Mouse (Mus musculus) G1E (cell line): ENCODE measurements around the gene Apol7e. TPM values are rescaled to one million over a fixed set of nuclear protein-coding genes. Genes with fewer than 3 reads are reported as not detected.
"Not testable (repeated sequence)": the region's sequence is repeated elsewhere in the genome, so short reads cannot be mapped to it uniquely, and the experiment has no call there.

Experiments
- ATAC-seq: 2 replicates; pipeline ENCODE4 v1.8.0; 2016; ENCODE audit warnings: mild to moderate bottlenecking; ENCODE audit not compliant: insufficient number of reproducible peaks, poor library complexity, low FRiP score, severe bottlenecking; ENCODE audit errors: extremely low read depth
- DNase-seq: peaks from one replicate; pipeline ENCODE4 v3.0.0; 2012; ENCODE audit warnings: low spot score
- H3K27me3 ChIP-seq: 2 replicates; pipeline ENCODE4 v1.6.1; 2012; ENCODE audit warnings: mild to moderate bottlenecking, low read length, inconsistent platforms; ENCODE audit not compliant: insufficient read depth
- H3K36me3 ChIP-seq: replicated peaks from 2 replicates; pipeline ENCODE3; 2012; ENCODE audit warnings: mild to moderate bottlenecking, inconsistent platforms
- H3K4me1 ChIP-seq: 2 replicates; pipeline ENCODE4 v1.6.1; 2012; ENCODE audit warnings: low read depth, low read length, inconsistent platforms, mixed read lengths; ENCODE audit not compliant: insufficient read depth
- H3K4me3 ChIP-seq: 2 replicates; pipeline ENCODE4 v1.5.1; 2012; ENCODE audit warnings: low read depth, mild to moderate bottlenecking, inconsistent platforms, low read length, moderate library complexity, mixed read lengths
- H3K9me3 ChIP-seq: replicated peaks from 2 replicates; pipeline ENCODE4 v1.6.1; 2012; ENCODE audit warnings: inconsistent platforms
- CTCF ChIP-seq: IDR thresholded peaks from 2 replicates; pipeline ENCODE4 v1.5.1; 2012; ENCODE audit warnings: low read depth, low read length, inconsistent platforms, mixed read lengths
- GATA1 ChIP-seq: IDR thresholded peaks from 2 replicates; pipeline ENCODE4 v1.6.1; 2012; ENCODE audit warnings: borderline replicate concordance, low read length, inconsistent platforms, mixed read lengths
- GATA2 ChIP-seq: IDR thresholded peaks from 2 replicates; pipeline ENCODE4 v1.6.1; 2012; ENCODE audit warnings: low read depth, low read length, inconsistent platforms, borderline replicate concordance
- POLR2AphosphoS5 ChIP-seq: IDR thresholded peaks from 2 replicates; pipeline ENCODE4 v1.6.1; 2012; ENCODE audit warnings: low read depth, low read length, inconsistent platforms; ENCODE audit not compliant: insufficient replicate concordance
- TAL1 ChIP-seq: conservative IDR thresholded peaks from 2 replicates; pipeline ENCODE4 v1.6.1; 2012; ENCODE audit warnings: low read depth, low read length, inconsistent platforms, mixed read lengths
- polyA plus RNA-seq: library from polyadenylated mRNA; stranded (reverse); fragments of >175 nt; gene quantifications from 2 replicates; pipeline ENCODE4 v1.2.3, GENCODE M21; 2012
- total RNA-seq, 2 experiments: library from RNA; stranded (forward) in 1 of 2; stranded (reverse) in 1 of 2; fragments of 200-1000 nt in 1 of 2; fragments of >200 nt in 1 of 2; fragmentation: Nextera tagmentation in 1 of 2; gene quantifications; 2 replicates each; pipeline ENCODE4 v1.2.3; 2014 to 2017

Gene Apol7e
- total and polyA plus RNA-seq, 3 experiments = not detected

DNA sequence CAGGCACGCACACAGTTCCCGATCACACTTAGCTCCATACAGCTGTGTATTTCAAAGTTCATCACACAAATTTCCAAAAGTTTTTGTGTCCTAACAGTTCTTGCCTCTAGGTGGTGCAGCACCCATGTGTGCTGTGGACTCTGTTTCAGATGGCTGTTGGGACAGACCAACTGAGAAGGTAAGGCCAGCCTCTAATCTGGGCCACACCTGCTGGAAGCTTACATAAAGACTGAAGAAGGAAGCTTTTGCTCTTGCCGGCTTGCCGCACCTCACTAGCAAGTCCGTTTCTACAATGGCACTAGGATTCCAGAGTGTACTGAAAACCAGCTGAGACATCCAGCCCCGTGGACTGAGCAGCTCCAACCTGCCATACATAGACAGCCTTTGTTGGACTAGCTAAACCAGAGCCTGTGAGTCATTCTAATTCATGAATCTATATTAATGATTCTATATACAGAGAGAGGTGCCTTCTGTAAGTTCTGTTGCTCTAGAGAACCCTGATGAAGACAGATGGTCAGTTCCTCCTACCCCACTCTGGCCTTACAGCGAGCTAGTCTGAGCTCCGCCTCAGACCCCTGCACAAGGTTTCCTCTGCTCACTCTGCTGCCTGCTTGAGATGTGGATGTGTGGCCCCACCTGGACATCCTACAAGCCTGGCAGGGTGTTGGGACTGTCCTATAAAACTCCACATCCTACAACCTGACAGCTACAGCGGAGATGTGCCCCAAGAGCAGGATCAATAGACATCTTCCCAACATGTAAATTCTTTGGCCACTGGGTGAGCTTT, 42.0 kb downstream of the Apol7e start:
- Histone ChIP-seq H3K36me3 (no peaks in the 10 kb centered on the region), H3K4me1 (no peaks in the 10 kb centered on the region), H3K27me3 (peaks cover 13% of the 10 kb centered on the region), H3K4me3 (no peak overlapping the region), H3K9me3 (no peaks in the 10 kb centered on the region)
- no peak for TF ChIP-seq GATA2
- no peak for TF ChIP-seq CTCF
- no peak for TF ChIP-seq TAL1
- no peak for TF ChIP-seq GATA1
- TF ChIP-seq POLR2AphosphoS5 = no peak
- ATAC-seq = no peak
- DNase-seq = no peak

GRCm38 (mm10) chr15:77741556-77741955, 42.9 kb downstream of the Apol7e start:
- not testable (repeated sequence) for H3K4me3 ChIP-seq, H3K4me1 ChIP-seq, DNase-seq, H3K9me3 ChIP-seq, H3K36me3 ChIP-seq, ATAC-seq
- H3K27me3 ChIP-seq = peaks cover 16% of the 10 kb centered on the region

DNA sequence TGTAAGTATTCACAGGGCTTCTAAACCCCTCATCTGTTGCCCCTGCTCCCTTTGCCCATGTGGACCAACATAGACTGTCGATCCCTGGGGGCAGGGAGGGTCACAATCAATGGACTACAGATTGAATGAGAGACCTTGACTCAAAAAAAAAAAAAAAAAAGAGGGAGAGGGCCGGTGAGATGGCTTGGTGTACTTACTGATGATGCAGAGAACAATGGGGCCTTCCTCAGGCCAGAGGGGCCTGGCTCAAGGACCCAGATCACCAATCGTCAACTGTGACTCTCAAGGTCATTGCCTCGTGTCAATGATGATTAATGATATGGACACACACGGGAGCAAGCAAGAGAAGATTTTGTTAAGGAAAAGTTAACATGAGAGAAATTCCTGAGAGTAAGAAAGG, 46.0 kb downstream of the Apol7e start:
- no peaks in the 10 kb centered on the region for H3K4me1 ChIP-seq
- H3K27me3 ChIP-seq = peaks cover 29% of the 10 kb centered on the region
- H3K4me3 ChIP-seq = no peak overlapping the region
- no peaks in the 10 kb centered on the region for H3K36me3 ChIP-seq
- TF ChIP-seq GATA2 (no peak), GATA1 (no peak), CTCF (no peak), POLR2AphosphoS5 (no peak), TAL1 (no peak)
- peaks cover 2% of the 10 kb centered on the region; the same call in 1 of the 2 replicates for H3K9me3 ChIP-seq
- ATAC-seq (no peak), DNase-seq (no peak)

GRCm38 (mm10) chr15:77745081-77745480, 46.4 kb downstream of the Apol7e start:
- TF ChIP-seq GATA1 (no peak), TAL1 (no peak), GATA2 (no peak), CTCF (no peak), POLR2AphosphoS5 (no peak)
- ATAC-seq = no peak
- Histone ChIP-seq H3K4me1 (no peaks in the 10 kb centered on the region), H3K9me3 (peaks cover 2% of the 10 kb centered on the region; the same call in 1 of the 2 replicates), H3K36me3 (no peaks in the 10 kb centered on the region), H3K27me3 (peaks cover 32% of the 10 kb centered on the region), H3K4me3 (no peak overlapping the region)
- DNase-seq = no peak

- Histone ChIP-seq H3K36me3 (no peaks in the 10 kb centered on the region), H3K4me1 (no peaks in the 10 kb centered on the region), H3K4me3 (no peak overlapping the region), H3K27me3 (peaks cover 25% of the 10 kb centered on the region), H3K9me3 (peaks cover 2% of the 10 kb centered on the region; the same call in 1 of the 2 replicates)
- DNase-seq (no peak), ATAC-seq (no peak)
- TF ChIP-seq GATA2 = no peak
- TF ChIP-seq POLR2AphosphoS5 = no peak
- no peak for TF ChIP-seq TAL1
- TF ChIP-seq CTCF = no peak
These were observed 47.7 kb downstream of the Apol7e start for GRCm38 (mm10) chr15:77746326-77746725.

DNA sequence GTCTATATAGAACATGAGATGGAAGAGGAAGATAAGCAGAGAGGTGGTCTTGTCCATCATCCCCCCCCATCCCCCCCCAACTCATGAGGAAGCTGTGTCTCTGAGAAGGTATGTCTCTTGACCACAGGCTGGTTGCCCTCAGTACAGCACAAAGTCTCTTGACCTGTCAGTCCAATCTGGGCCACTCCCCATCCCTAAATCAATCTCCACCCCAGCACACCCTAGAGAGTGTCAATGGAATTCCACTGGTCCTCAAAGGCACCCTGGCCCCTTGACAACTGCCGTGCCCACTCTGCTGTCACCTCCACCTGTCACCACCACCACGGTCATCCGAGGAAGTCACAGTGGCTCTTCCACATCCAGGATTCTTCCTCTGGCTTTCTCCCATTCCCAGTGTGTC, 49.8 kb downstream of the Apol7e start:
- Histone ChIP-seq H3K4me1 (no peaks in the 10 kb centered on the region), H3K36me3 (no peaks in the 10 kb centered on the region), H3K4me3 (no peak overlapping the region), H3K9me3 (peaks cover 2% of the 10 kb centered on the region; the same call in 1 of the 2 replicates), H3K27me3 (peaks cover 34% of the 10 kb centered on the region)
- TF ChIP-seq TAL1 (no peak), GATA1 (no peak)
- DNase-seq = no peak
- no peak for ATAC-seq

GRCm38 (mm10) chr15:77749717-77750116, 51.1 kb downstream of the Apol7e start:
- peaks cover 2% of the 10 kb centered on the region; the same call in 1 of the 2 replicates for H3K9me3 ChIP-seq
- peaks cover 36% of the 10 kb centered on the region for H3K27me3 ChIP-seq
- TF ChIP-seq POLR2AphosphoS5 = no peak
- TF ChIP-seq GATA1 = no peak
- no peak for TF ChIP-seq TAL1
- no peak for TF ChIP-seq GATA2
- TF ChIP-seq CTCF = no peak
- H3K4me1 ChIP-seq = peaks cover under 1% of the 10 kb centered on the region; the same call in 1 of the 2 replicates
- H3K4me3 ChIP-seq = no peak overlapping the region
- no peak for DNase-seq
- no peak for ATAC-seq
- no peaks in the 10 kb centered on the region for H3K36me3 ChIP-seq
